Mouse (Mus musculus) T-helper 2 cell (primary cell): ENCODE results near the gene Fbxo47.

Experiments used
- in situ Hi-C: fragments of 300-600 bp; cut with MboI, MseI; formaldehyde crosslinking; loops from one replicate; pipeline ENCODE4 v1.15.1; 2025; ENCODE audit warnings: high pct_unique_total_duplicates

Gene Fbxo47

GRCm38 (mm10) chr11:97883918-97884600, at the start of gene Fbxo47:
Fbxo47 (minus strand) TSS chr11:97884154.
- in situ Hi-C loops: no loop called here

DNA sequence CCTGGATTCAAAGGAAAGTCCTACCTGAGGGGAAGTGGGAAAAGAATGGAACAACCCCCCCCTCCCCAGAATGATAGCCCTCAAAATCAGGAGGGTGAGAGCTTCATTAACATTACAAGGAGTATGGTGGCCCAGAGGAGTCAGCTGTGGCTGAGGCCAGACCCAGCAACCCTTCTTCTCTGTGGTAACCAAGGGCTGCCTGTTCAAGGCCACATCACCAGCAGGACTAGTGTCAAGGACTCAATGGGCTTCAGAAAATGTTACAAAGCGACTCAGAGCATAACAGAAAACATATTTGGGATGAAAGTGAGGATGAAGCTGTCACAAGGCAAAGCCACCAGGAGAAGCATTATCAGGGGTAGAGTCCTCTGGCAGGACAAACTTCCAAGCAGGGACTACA, 49.6 kb upstream of the Fbxo47 start:
- in situ Hi-C loops: loop anchor here (10.0 kb wide), 1 partner anchor 141 kb away; no protein-coding TSS in a partner anchor

DNA sequence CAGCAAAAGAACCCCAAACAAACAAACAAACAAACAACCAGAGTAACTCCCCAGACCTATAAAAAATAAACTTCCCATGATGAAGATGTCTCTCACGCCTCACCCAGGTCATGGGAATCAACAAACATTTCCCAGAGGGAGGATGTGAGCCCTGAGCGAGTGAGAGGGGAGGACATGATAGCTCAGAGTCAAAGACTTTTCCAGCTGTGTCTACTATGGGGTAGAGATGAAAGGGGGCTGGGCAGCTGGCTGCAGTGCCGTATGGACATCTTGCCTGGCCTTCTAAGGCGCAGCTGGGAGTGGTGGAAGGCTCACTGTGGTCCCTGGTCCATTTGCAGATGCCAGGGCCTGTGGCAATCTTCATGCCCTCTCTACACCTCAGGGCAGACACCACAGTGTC, 45.0 kb upstream of the Fbxo47 start:
- in situ Hi-C loops: no loop called here

GRCm38 (mm10) chr11:97924217-97924616, 40.3 kb upstream of the Fbxo47 start:
- in situ Hi-C loops: no loop called here

GRCm38 (mm10) chr11:97923639-97924038, 39.7 kb upstream of the Fbxo47 start:
- in situ Hi-C loops: no loop called here

- in situ Hi-C loops: no loop called here
Measured at GRCm38 (mm10) chr11:97915974-97916503, 32.1 kb upstream of the Fbxo47 start.

DNA sequence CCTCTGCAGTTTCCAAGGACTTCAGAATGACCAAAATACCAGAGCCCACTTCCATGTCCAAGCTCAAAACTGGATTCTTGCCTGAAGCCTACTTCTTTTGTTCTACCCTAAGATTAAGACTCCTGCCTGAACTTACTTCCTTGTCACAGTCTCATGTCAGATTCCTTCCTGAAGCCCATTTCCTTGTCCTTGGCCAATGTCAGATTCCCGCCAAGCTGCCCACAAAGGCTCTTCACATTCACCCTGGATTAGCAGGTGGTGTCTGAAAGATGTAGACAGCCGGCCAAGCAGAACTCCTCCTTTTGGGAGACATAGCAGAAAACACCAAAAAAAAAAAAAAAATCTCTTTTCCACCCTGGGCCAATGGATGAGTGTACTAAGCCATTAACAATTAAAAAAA, 31.5 kb upstream of the Fbxo47 start:
- in situ Hi-C loops: no loop called here

DNA sequence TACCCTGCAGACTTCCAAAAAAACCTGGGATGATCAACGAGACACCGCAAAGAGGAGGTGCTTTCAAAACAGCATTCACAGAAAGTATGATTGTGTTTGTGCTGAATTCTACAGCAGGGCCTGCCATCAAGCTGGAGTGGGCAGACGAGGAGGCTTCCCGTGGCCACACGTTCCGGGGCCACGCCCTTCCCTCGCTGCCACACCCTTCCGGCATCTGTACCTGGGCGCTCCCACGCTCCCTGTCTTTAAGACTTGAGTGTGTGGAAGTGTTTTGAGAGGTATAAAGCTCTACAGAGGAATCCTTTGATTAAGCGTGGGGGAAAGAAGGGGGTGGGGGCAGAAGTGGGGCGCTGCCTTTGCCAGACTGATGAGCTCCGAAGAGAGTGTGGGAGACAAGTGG, 29.2 kb upstream of the Fbxo47 start:
- in situ Hi-C loops: no loop called here

GRCm38 (mm10) chr11:97908634-97909348, 24.8 kb upstream of the Fbxo47 start:
- in situ Hi-C loops: no loop called here

DNA sequence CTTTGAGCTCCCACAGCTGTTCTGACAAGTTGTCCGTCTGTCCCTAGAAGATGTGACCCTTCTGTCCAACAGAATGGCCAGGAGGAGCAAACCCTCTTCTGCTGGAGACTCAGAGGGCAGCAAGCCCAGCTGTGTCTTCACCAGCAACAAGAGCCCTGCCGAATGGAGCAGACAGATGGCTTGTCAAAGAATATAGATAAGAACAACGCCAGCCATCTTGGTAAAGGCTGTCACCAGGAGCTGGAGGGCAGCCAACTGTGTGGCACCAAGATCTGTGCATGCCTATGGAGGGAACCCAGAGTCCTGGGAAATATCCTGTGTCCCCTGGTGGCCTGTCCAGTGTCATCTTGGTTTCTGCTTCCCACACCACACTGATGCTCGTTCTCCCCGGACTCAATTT, 24.0 kb upstream of the Fbxo47 start:
- in situ Hi-C loops: no loop called here

DNA sequence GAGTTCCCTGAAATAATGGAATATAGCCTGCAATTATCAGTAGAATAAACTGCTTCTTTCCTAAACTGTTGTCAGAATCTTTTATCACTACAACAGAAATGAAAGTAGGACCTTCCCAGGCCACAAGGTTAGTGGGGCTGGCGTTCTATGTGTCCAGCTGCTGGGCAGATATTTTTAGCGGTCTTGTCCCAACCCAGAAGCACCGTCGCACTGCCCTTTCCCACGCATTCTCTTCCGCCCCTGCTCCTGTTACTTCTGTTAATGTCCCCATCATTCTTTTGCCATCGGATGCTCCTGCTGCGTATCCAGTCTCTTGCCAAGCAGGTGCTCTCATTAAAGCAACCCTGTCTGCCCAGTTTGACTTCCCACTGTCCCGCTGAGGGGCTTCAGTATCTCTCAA, 23.0 kb upstream of the Fbxo47 start:
- in situ Hi-C loops: no loop called here

GRCm38 (mm10) chr11:97905941-97906340, 22.0 kb upstream of the Fbxo47 start:
- in situ Hi-C loops: no loop called here

DNA sequence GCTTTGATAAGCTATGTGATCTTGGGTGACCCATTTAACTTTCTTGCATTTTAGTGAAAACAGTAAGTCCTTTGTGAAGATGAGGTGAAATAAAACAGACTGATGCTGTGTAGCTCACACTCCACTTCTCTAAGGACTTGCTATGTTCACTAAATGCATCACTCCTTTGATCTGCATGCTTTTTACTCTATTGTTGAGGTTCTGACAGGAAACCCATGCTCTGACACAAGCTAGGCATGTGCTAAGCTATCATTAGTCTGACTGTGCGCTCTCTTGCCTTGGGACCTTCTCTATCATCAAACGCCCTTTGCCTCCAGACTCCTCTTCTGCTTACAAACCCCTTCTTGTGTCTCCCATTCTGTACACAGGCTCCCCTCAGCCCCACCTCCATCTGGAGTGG, 21.6 kb upstream of the Fbxo47 start:
- in situ Hi-C loops: no loop called here

GRCm38 (mm10) chr11:97904801-97905200, 20.8 kb upstream of the Fbxo47 start:
- in situ Hi-C loops: no loop called here

GRCm38 (mm10) chr11:97901806-97902205, 17.9 kb upstream of the Fbxo47 start:
- in situ Hi-C loops: no loop called here

GRCm38 (mm10) chr11:97899822-97900221, 15.9 kb upstream of the Fbxo47 start:
- in situ Hi-C loops: no loop called here

DNA sequence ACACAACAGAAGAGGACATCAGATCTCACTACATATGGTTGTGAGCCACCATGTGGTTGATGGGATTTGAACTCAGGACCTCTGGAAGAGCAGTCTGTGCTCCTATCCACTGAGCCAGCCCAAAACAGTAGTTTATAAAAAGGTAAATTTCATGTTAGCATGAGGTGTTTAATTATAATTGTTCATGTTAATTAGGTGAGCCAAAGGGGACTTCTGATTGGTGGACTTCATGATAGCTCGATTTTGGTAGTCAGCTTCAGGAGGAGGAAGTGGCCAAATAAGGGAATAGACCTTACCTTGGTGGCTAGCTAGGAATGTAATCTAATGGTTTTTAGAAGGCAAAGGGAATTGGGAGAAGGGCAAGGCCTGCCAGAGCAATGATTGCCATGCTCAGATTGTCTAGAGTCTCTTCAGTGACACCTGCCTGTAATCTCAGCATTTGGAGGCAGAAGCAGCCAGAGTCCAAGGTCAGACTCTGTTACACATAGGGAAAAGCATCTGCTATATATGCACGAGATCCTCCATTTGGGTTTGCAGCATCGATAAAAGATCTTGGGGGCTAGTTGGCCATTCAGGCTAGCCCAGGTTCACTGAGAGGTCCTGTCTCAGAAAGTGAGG, 13.7 kb upstream of the Fbxo47 start:
- in situ Hi-C loops: no loop called here

DNA sequence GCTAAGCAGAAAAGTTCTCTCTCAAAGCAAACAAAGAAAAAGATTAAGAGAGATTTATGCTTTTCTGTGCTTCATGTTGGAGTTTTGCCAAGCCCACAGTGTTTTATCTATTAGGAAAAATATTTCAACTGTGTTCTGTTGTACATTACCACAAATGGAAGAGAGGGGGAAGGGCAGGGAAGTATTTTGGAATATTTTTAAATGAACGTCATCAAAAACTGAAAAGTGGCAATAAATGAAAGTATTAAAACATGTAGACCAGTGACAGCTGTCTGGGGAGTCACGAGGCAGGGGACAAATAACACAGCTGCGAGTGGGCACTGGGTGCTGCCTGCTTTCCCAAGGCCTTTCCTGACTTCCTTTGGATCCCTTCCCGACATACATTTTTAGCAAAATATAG, 12.7 kb upstream of the Fbxo47 start:
- in situ Hi-C loops: no loop called here

DNA sequence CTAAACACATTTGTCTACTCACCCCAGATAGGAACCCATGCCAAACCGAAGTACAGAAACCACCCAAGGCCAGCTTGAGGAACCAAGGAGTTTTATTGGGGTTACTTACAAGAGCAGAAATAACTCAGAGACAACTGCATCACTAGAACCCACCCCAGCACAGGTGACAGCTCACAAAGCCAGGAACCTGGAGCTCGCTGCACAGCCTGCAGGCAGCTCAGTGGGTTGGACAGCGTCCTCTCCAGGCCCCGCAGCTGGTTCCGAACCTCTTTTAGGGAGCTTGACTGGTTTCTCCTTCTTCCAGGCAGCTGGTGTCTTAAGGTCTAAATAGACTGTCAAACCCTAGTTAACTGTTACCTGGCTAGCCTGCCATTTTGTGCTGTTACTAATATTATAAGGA, 7.9 kb upstream of the Fbxo47 start:
- in situ Hi-C loops: no loop called here

DNA sequence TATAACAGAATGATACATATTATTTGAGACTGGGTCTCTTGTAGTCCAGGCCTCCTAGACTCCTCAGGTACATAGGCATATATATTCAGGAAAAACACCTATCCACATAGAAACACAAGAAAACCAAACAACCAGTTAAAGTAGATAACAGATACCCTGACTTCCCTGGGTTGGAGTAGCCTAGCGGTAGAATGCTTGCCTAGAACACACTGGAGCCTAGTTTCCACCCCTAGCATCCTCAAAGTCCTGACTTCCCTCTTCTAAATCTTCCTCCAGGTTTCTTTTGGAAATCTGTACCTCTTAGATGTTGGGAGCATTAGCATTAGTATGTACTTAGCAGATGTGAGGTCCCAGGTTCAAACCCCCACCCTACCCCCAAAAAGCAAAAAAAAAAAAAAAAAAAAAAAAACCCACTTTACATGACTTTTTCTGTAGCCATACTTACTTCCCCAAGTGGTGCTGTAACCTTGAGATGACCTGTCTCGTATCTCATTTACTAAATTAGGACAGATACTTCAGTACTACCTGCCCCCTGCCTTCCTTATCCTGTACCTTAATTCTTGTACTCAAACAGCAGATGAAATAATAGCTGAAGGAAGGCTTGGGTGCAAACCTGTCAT, 1.5 kb upstream of the Fbxo47 start:
- in situ Hi-C loops: loop anchor here (5.0 kb wide), 1 partner anchor 93 kb away; no protein-coding TSS in a partner anchor

GRCm38 (mm10) chr11:97884601-97885185, 739 bp upstream of the Fbxo47 start:
- in situ Hi-C loops: loop anchor here (5.0 kb wide), 1 partner anchor 92 kb away; no protein-coding TSS in a partner anchor

DNA sequence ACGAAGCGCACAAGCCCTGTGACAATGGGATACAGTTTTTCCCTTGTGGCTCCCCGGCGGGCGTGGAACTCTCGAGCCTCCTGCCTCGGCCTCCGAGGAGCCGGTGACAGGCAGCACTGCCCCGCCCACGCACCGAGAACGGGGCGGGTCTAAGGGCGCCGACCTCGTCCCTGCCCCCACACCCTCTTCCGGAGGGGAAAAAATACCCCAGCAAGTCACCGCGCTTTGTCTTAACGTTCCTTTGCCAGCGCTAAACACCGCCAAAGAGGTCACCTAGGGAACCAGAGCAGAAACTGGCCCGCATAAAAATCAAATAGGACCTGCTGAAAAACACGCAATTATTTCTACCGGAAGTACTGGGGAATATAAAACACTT, 424 bp downstream of the Fbxo47 start:
- in situ Hi-C loops: no loop called here
